Mouse (Mus musculus): ENCODE measurements at regions not wholly inside any gene's neighbourhood (a gene's known extent, or its start where the extent isn't known, plus 50 kb on each side); places are given as distances from the start of the nearest gene placed in this dataset.

DNA sequence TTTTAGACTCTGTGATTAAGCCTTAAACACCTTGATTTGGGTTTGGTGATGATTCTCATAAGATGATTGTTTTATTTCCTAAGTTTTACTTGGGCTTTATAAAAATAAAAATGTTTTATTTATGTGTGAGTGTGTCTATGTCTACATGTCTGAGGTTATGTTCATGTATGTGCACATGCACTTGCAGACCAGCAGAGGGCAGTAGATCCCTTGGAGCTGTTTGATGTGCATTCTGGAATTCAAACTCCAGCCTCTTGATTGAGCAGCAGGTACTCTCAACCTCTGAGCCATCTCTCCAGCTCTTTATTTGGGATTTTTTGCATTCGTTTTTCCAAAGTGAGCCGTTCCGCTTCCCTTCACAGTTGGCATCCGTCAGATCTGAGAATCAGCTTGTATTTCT, 161.8 kb upstream of the Mocs1 start:
- no peaks in the 10 kb centered on the region; the same call in 1 of the 2 replicates for H3K4me1 ChIP-seq
- H3K9ac ChIP-seq, result no peak overlapping the region
- no peak for ATAC-seq (replicated peaks)
- H3K27ac ChIP-seq, result no peak overlapping the region
- no peak overlapping the region for H3K4me2 ChIP-seq
- H3K27me3 ChIP-seq (replicated peaks), result no peaks in the 10 kb centered on the region
- 87% methylated on average over 4 of the region's 4 CpGs for WGBS
- no peaks in the 10 kb centered on the region for H3K9me3 ChIP-seq
- H3K36me3 ChIP-seq (replicated peaks), result no peaks in the 10 kb centered on the region
- H3K4me3 ChIP-seq, result no peak overlapping the region

- H3K4me1 ChIP-seq, result peaks cover 13% of the 10 kb centered on the region; the same call in 1 of the 2 replicates
- ATAC-seq (replicated peaks), result no peak
- H3K27ac ChIP-seq, result no peak overlapping the region
- no peaks in the 10 kb centered on the region for H3K36me3 ChIP-seq (replicated peaks)
- no peak overlapping the region for H3K9ac ChIP-seq
- no peaks in the 10 kb centered on the region for H3K9me3 ChIP-seq
- no peak overlapping the region for H3K4me2 ChIP-seq
- H3K27me3 ChIP-seq (replicated peaks), result no peaks in the 10 kb centered on the region
- H3K4me3 ChIP-seq, result no peak overlapping the region
- WGBS, result 68% methylated on average over 7 of the region's 7 CpGs
These were observed 158.2 kb upstream of the Mocs1 start for GRCm38 (mm10) chr17:49269943-49270342.

DNA sequence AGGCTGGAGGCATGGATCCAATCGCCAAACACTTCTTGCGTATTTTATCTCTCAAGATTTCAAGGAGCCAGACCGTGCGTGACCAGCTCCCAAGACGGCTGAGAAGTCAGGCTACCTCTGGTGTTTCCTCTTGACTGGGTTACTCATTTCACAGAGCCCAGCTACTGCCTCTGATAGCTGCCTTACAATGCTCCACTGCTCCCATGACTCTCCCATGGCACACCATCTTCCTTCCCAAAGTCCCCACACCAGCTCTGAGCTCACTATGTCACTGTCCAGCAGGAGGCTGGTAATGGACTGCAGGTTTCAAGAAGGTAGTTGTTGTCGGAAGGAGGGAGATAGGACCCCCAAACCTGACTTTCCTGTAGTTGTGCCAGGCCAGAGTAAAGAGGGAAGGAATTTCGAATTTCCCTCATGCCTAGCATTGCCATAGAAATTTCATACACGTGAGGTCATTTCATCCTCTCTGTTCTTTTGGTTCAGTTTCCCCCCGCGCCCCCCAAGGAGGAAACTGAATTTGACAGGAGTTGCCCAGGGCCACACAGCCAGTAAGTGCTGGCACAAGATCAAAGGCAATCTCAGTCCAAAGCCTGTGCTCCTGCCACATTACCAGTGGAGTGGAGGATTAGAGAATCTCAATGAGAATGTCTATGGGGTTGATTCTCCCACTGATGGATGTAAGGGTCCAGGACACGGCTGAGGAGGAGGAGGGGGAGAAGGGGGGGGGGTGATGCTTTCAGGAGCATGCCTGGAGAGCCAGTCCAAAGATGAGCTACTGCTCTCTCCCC, 155.3 kb upstream of the Mocs1 start:
- Histone ChIP-seq H3K9ac (no peak overlapping the region), H3K4me3 (no peak overlapping the region), H3K4me1 (peaks cover 13% of the 10 kb centered on the region; the same call in 1 of the 2 replicates), H3K9me3 (no peaks in the 10 kb centered on the region), H3K27me3 (replicated peaks) (no peaks in the 10 kb centered on the region), H3K4me2 (no peak overlapping the region), H3K27ac (no peak overlapping the region), H3K36me3 (replicated peaks) (no peaks in the 10 kb centered on the region)
- ATAC-seq (replicated peaks), result peak; percentile 83
- WGBS, result 60% methylated on average over 11 of the region's 11 CpGs

DNA sequence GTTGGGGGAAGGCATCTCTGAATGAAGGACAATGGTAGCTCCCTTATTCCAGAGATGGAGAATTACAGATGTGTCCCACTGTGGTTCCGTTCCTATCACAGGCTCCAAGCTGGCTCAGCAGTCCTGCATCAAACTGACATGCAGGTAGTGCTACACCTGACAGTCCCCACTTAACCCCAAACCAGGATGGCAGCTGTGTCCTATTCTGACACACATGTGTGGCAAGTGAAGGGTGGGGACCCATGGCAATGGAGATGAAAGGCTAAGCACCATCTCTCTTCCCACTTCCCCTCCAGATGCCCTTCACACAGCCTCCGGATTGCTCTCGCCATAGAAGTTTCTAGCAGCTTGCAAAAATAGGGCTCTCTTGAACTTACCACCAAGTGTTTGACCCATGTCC, 153.2 kb upstream of the Mocs1 start:
- H3K4me3 ChIP-seq, result no peak overlapping the region
- 88% methylated on average over 3 of the region's 3 CpGs for WGBS
- H3K27me3 ChIP-seq (replicated peaks), result no peaks in the 10 kb centered on the region
- no peaks in the 10 kb centered on the region for H3K9me3 ChIP-seq
- H3K4me2 ChIP-seq, result no peak overlapping the region
- no peak overlapping the region for H3K9ac ChIP-seq
- no peaks in the 10 kb centered on the region for H3K36me3 ChIP-seq (replicated peaks)
- peaks cover 13% of the 10 kb centered on the region; the same call in 1 of the 2 replicates for H3K4me1 ChIP-seq
- no peak for ATAC-seq (replicated peaks)
- H3K27ac ChIP-seq, result no peak overlapping the region

GRCm38 (mm10) chr17:49275421-49275820, 152.7 kb upstream of the Mocs1 start:
- Histone ChIP-seq H3K27ac (no peak overlapping the region), H3K36me3 (replicated peaks) (no peaks in the 10 kb centered on the region), H3K4me2 (no peak overlapping the region), H3K4me1 (peaks cover 13% of the 10 kb centered on the region; the same call in 1 of the 2 replicates), H3K9ac (no peak overlapping the region), H3K4me3 (no peak overlapping the region), H3K9me3 (no peaks in the 10 kb centered on the region), H3K27me3 (replicated peaks) (no peaks in the 10 kb centered on the region)
- WGBS, result 71% methylated on average over 2 of the region's 2 CpGs
- ATAC-seq (replicated peaks), result no peak

DNA sequence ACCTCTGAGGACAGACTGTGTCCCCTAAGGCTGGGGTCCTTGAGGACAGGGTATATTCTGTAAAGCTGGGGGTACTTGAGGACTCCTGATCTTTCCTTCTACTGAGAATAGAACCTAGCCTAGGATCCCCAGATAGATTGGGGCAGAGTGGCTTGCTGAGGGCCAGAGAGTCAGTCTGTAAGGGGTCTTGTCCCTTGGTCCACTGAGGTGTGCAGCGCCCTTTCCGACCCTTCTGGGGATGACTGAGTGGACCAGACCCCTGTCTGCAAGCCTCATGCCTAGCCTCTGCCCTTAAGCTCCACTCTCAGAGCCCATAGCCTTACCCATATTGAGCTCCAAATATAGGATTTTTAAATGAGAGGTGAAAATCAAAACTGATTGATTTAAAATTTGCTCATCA, 152.2 kb upstream of the Mocs1 start:
- no peak overlapping the region for H3K4me2 ChIP-seq
- WGBS, result 93% methylated on average over 2 of the region's 2 CpGs
- H3K27me3 ChIP-seq (replicated peaks), result no peaks in the 10 kb centered on the region
- no peak overlapping the region for H3K27ac ChIP-seq
- peaks cover 13% of the 10 kb centered on the region; the same call in 1 of the 2 replicates for H3K4me1 ChIP-seq
- ATAC-seq (replicated peaks), result no peak
- no peaks in the 10 kb centered on the region for H3K36me3 ChIP-seq (replicated peaks)
- no peak overlapping the region for H3K4me3 ChIP-seq
- no peaks in the 10 kb centered on the region for H3K9me3 ChIP-seq
- no peak overlapping the region for H3K9ac ChIP-seq

DNA sequence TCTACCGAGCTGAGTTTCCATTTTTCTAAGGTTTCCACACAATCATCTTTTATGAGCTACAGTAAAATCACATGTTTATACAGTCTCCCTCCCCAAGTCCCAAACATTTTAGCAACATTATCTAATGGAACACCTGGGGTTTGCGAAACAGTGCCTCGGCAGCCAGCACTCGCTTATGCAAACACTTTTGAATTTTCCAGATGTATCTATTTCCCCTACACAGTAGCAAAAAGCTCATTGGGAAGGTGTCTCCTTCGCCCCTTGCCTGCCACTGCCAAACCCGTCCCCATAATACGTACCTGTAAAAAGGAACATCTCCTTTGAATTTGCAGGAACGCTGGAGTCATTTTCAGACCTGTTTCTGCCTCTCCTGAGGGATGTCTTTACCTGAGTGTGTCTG, 149.6 kb upstream of the Mocs1 start:
- H3K9ac ChIP-seq, result no peak overlapping the region
- no peak overlapping the region for H3K4me2 ChIP-seq
- no peaks in the 10 kb centered on the region for H3K36me3 ChIP-seq (replicated peaks)
- ATAC-seq (replicated peaks), result no peak
- no peak overlapping the region for H3K27ac ChIP-seq
- H3K4me1 ChIP-seq, result 0 out of 2 replicates have a peak, but pooled peaks cover 4% of the 10 kb centered on the region
- WGBS, result 87% methylated on average over 8 of the region's 8 CpGs
- H3K9me3 ChIP-seq, result no peaks in the 10 kb centered on the region
- no peak overlapping the region for H3K4me3 ChIP-seq
- no peaks in the 10 kb centered on the region for H3K27me3 ChIP-seq (replicated peaks)

GRCm38 (mm10) chr17:49278973-49279727, 149.0 kb upstream of the Mocs1 start:
- no peaks in the 10 kb centered on the region for H3K4me1 ChIP-seq
- no peak overlapping the region for H3K4me3 ChIP-seq
- no peaks in the 10 kb centered on the region for H3K36me3 ChIP-seq (replicated peaks)
- 77% methylated on average over 10 of the region's 10 CpGs for WGBS
- no peaks in the 10 kb centered on the region for H3K9me3 ChIP-seq
- no peaks in the 10 kb centered on the region for H3K27me3 ChIP-seq (replicated peaks)
- no peak overlapping the region for H3K4me2 ChIP-seq
- no peak overlapping the region for H3K9ac ChIP-seq
- H3K27ac ChIP-seq, result no peak overlapping the region
- no peak for ATAC-seq (replicated peaks)

DNA sequence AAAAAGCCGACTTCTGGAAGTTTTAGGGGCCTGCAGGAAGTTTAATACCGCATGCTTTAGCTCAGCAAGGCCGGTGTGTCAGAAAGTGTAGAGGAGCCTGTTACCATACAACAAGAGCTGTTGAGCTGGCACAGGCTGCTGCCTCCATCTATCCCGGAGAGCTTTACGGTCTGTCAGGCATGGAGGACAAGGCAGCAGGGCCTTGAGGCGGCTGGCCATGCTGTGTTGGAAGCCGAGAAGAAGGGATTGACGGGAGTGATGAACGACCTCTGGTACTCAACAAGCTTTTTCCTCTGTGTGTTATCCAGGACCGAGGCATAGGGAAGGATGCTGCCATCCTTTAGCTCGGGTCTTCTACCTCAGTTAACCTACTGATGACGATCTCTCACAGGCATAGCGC, 146.8 kb upstream of the Mocs1 start:
- H3K36me3 ChIP-seq (replicated peaks), result no peaks in the 10 kb centered on the region
- no peaks in the 10 kb centered on the region for H3K9me3 ChIP-seq
- no peak overlapping the region for H3K9ac ChIP-seq
- H3K27ac ChIP-seq, result no peak overlapping the region
- H3K27me3 ChIP-seq (replicated peaks), result no peaks in the 10 kb centered on the region
- H3K4me1 ChIP-seq, result no peaks in the 10 kb centered on the region
- no peak overlapping the region for H3K4me2 ChIP-seq
- no peak overlapping the region for H3K4me3 ChIP-seq
- no peak for ATAC-seq (replicated peaks)
- WGBS, result 93% methylated on average over 13 of the region's 13 CpGs

GRCm38 (mm10) chr17:49282498-49282897, 145.7 kb upstream of the Mocs1 start:
- no peak overlapping the region for H3K4me3 ChIP-seq
- ATAC-seq (replicated peaks), result no peak
- no peaks in the 10 kb centered on the region for H3K9me3 ChIP-seq
- 82% methylated on average over 10 of the region's 10 CpGs for WGBS
- no peak overlapping the region for H3K9ac ChIP-seq
- H3K36me3 ChIP-seq (replicated peaks), result no peaks in the 10 kb centered on the region
- no peak overlapping the region for H3K4me2 ChIP-seq
- H3K27me3 ChIP-seq (replicated peaks), result no peaks in the 10 kb centered on the region
- no peak overlapping the region for H3K27ac ChIP-seq
- no peaks in the 10 kb centered on the region for H3K4me1 ChIP-seq

GRCm38 (mm10) chr17:49283491-49283890, 144.7 kb upstream of the Mocs1 start:
- WGBS, result 90% methylated on average over 5 of the region's 5 CpGs
- Histone ChIP-seq H3K27me3 (replicated peaks) (no peaks in the 10 kb centered on the region), H3K4me3 (no peak overlapping the region), H3K9me3 (no peaks in the 10 kb centered on the region), H3K36me3 (replicated peaks) (no peaks in the 10 kb centered on the region), H3K27ac (no peak overlapping the region), H3K9ac (no peak overlapping the region), H3K4me1 (no peaks in the 10 kb centered on the region), H3K4me2 (no peak overlapping the region)
- no peak for ATAC-seq (replicated peaks)

DNA sequence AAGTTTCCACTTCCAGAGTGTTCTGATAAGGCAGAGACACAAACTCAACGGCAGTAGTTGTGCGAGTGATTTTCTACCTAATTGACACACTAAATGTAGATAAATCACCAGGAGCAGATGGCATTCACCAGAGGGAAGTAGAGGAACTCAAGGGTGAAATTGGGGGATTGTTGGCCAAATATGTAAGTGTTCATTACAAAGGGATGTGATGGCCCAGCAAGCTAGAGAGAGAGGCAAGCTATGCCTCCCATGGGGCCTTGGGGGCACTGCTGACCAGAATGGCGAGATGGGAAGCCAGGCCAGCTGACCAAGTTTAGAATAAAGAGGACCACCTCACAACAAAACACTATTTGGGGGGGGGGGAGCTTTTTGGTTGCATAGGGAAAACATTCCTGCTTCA, 136.5 kb upstream of the Mocs1 start:
- 67% methylated on average over 3 of the region's 3 CpGs for WGBS
- Histone ChIP-seq H3K27me3 (replicated peaks) (no peaks in the 10 kb centered on the region), H3K4me1 (no peaks in the 10 kb centered on the region), H3K9ac (no peak overlapping the region), H3K9me3 (0 out of 2 replicates have a peak, but pooled peaks cover 3% of the 10 kb centered on the region), H3K4me3 (no peak overlapping the region), H3K27ac (no peak overlapping the region), H3K4me2 (no peak overlapping the region), H3K36me3 (replicated peaks) (no peaks in the 10 kb centered on the region)
- no peak for ATAC-seq (replicated peaks)
